Mouse (Mus musculus): ENCODE data around the gene Agbl4. TPM values are rescaled to one million over a fixed set of nuclear protein-coding genes. Genes with fewer than 3 reads are reported as not detected.

The Agbl4 gene
- polyA plus RNA-seq, 2 experiments: 0.17 to 0.21 TPM

DNA sequence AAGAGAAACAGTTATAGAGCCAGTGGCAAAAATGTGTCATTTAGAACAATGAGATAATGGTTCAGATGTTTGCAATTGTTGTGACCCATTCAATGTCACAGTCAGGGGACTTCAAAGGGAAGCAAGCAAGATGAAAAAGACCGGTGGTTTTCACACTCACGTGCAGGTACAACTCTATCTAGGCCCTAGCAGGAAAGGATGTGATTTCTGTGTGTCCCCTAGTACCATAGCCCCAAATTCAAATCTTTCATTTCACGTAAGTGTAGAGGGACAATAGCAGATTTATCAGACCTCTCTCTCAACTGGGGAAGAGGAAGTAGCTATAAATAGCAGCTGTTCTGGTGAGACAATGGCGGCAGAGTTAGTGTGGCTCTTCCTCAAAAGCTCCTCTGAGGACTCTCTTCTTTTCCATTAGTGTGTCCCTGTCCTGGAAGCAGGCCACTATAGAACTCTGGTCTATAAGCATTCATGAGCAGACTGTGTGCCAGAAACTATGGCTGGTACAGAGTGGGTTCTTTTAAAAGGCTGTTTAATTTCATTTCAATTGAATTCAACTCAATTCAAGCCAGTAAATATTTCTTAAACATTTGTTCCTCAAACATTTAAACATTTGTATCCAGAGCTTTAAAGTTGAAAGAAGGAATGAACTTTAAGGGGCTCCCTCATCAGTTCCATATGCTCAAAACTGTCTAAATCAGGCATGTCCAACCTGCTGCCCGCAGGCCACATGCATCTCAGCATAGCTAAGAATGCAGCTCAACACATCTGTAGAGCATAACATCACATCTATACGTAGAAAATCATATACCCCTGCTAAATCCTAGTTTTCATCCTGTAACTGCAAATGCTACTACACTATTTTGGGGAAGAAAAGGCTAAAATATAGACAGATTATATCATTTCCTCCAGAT, 953.4 kb downstream of the Agbl4 start:
- WGBS: 41% methylated on average over 6 of the region's 6 CpGs
- no peaks in the 10 kb centered on the region for H3K9me3 ChIP-seq (ENCODE audit: control insufficient read depth, low read length)
- ATAC-seq (ENCODE audit: low FRiP score, low read depth) (no peak), DNase-seq (ENCODE audit: low spot score) (no peak)
- TF ChIP-seq POLR2A (IDR thresholded peaks at IDR 0.05; ENCODE audit: borderline replicate concordance, extremely low read depth, insufficient read depth, insufficient read length): no peak
- no peaks in the 10 kb centered on the region for H3K36me3 ChIP-seq (ENCODE audit: control insufficient read depth, insufficient read depth, low read length)
- no peak overlapping the region for H3K4me3 ChIP-seq (replicated peaks; ENCODE audit: low read length)
- no peak overlapping the region for H3K4me2 ChIP-seq (replicated peaks; ENCODE audit: low read depth, low read length, severe bottlenecking)
- no peaks in the 10 kb centered on the region for H3K4me1 ChIP-seq (ENCODE audit: control insufficient read depth, insufficient read depth, low read length)
- H3K27ac ChIP-seq (replicated peaks; ENCODE audit: low read depth, low read length): no peak overlapping the region
- no peak overlapping the region for H3K9ac ChIP-seq (ENCODE audit: low read depth, low read length, severe bottlenecking)
- H3K27me3 ChIP-seq (ENCODE audit: control insufficient read depth, insufficient read depth, low read length): no peaks in the 10 kb centered on the region

DNA sequence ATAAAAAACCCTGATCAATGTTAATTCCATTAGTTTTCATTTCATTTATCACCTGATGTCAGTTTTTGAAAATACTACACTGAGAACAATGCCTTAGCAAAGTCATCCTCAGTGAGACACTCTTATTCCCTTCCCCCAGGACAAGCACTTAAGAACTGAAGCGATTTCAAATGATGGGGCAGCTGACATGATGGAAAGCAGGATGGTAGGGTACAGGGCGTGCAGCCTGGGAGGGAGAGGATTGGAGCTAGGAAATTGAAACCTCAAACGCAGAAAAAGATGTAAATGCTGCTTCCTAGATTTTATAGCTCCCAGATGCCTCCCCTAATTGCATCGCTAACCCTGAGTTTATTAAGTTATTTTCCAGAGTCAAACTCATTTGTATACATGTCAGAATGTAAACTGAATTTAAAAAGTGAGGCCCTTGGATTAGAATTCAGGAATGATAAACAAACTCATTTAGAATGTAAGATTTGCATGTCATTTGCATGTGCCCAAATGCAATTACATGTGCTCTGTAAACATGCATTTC, 959.2 kb downstream of the Agbl4 start:
- no peak overlapping the region for H3K4me2 ChIP-seq (replicated peaks; ENCODE audit: low read depth, low read length, severe bottlenecking)
- DNase-seq (ENCODE audit: low spot score): peak; percentile 5
- no peak for TF ChIP-seq POLR2A (IDR thresholded peaks at IDR 0.05; ENCODE audit: borderline replicate concordance, extremely low read depth, insufficient read depth, insufficient read length)
- H3K9me3 ChIP-seq (ENCODE audit: control insufficient read depth, low read length): no peaks in the 10 kb centered on the region
- H3K4me1 ChIP-seq (ENCODE audit: control insufficient read depth, insufficient read depth, low read length): peaks cover 13% of the 10 kb centered on the region; the same call in 1 of the 2 replicates
- 6% methylated on average over 4 of the region's 4 CpGs for WGBS
- H3K4me3 ChIP-seq (replicated peaks; ENCODE audit: low read length): no peak overlapping the region
- H3K36me3 ChIP-seq (ENCODE audit: control insufficient read depth, insufficient read depth, low read length): no peaks in the 10 kb centered on the region
- no peak overlapping the region for H3K9ac ChIP-seq (ENCODE audit: low read depth, low read length, severe bottlenecking)
- no peak for ATAC-seq (ENCODE audit: low FRiP score, low read depth)
- H3K27ac ChIP-seq (replicated peaks; ENCODE audit: low read depth, low read length): no peak overlapping the region
- H3K27me3 ChIP-seq (ENCODE audit: control insufficient read depth, insufficient read depth, low read length): no peaks in the 10 kb centered on the region

DNA sequence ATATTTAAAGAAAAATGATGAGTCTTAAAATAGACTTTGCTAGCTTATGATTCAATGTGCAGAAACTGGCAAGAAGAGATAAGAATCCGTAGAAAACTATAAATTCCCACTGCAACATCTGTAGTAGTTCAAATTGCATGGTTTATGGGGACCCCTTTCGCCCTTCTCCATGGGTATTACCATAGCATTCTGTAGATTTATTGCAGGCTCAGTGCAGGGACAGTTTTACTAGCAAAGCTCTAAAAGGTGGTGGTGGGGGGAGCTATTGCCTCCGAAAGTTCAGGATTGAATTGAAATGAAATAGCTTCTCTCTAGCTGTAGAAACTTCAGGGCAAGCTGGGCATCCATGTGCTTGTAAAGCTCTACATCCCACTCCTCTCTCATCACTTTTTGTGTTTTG, 959.7 kb downstream of the Agbl4 start:
- no peak; the same call in 1 of the 2 replicates for ATAC-seq (ENCODE audit: low FRiP score, low read depth)
- Histone ChIP-seq H3K27ac (replicated peaks; ENCODE audit: low read depth, low read length) (no peak overlapping the region), H3K27me3 (ENCODE audit: control insufficient read depth, insufficient read depth, low read length) (no peaks in the 10 kb centered on the region), H3K4me1 (ENCODE audit: control insufficient read depth, insufficient read depth, low read length) (peaks cover 13% of the 10 kb centered on the region; the same call in 1 of the 2 replicates), H3K9me3 (ENCODE audit: control insufficient read depth, low read length) (no peaks in the 10 kb centered on the region), H3K4me2 (replicated peaks; ENCODE audit: low read depth, low read length, severe bottlenecking) (no peak overlapping the region), H3K9ac (ENCODE audit: low read depth, low read length, severe bottlenecking) (no peak overlapping the region), H3K4me3 (replicated peaks; ENCODE audit: low read length) (no peak overlapping the region), H3K36me3 (ENCODE audit: control insufficient read depth, insufficient read depth, low read length) (no peaks in the 10 kb centered on the region)
- TF ChIP-seq POLR2A (IDR thresholded peaks at IDR 0.05; ENCODE audit: borderline replicate concordance, extremely low read depth, insufficient read depth, insufficient read length): no peak
- DNase-seq (ENCODE audit: low spot score): peak; percentile 69
- WGBS: 6% methylated on average over 3 of the region's 3 CpGs

GRCm38 (mm10) chr4:111364199-111364598, 966.7 kb downstream of the Agbl4 start:
- Histone ChIP-seq H3K4me3 (replicated peaks; ENCODE audit: low read length) (no peak overlapping the region), H3K27me3 (ENCODE audit: control insufficient read depth, insufficient read depth, low read length) (no peaks in the 10 kb centered on the region), H3K4me2 (replicated peaks; ENCODE audit: low read depth, low read length, severe bottlenecking) (no peak overlapping the region), H3K36me3 (ENCODE audit: control insufficient read depth, insufficient read depth, low read length) (no peaks in the 10 kb centered on the region), H3K9ac (ENCODE audit: low read depth, low read length, severe bottlenecking) (no peak overlapping the region), H3K4me1 (ENCODE audit: control insufficient read depth, insufficient read depth, low read length) (no peaks in the 10 kb centered on the region), H3K27ac (replicated peaks; ENCODE audit: low read depth, low read length) (no peak overlapping the region), H3K9me3 (ENCODE audit: control insufficient read depth, low read length) (no peaks in the 10 kb centered on the region)
- no peak for ATAC-seq (ENCODE audit: low FRiP score, low read depth)
- no peak for TF ChIP-seq POLR2A (IDR thresholded peaks at IDR 0.05; ENCODE audit: borderline replicate concordance, extremely low read depth, insufficient read depth, insufficient read length)
- 82% methylated on average over 2 of the region's 2 CpGs for WGBS
- DNase-seq (ENCODE audit: low spot score): no peak

DNA sequence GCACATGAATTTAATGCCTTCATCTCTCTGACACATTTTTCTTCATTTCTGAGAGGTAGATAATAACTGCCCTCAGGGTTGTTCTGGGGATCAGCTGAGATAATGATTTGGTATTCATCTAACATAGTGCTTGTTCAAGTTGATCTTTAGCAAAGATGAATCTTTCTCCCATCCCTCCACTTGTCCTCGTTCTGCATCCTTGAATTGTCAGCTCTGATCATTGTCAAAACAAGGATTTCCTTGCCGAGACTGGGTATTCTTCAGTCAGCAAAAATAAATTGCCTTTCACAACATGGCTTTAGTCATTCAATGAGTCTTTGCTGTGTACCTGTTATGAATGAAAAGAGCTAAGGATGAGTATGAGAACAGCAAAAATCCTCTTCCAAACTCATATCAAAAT, 970.3 kb downstream of the Agbl4 start:
- no peaks in the 10 kb centered on the region for H3K36me3 ChIP-seq (ENCODE audit: control insufficient read depth, insufficient read depth, low read length)
- no peaks in the 10 kb centered on the region for H3K4me1 ChIP-seq (ENCODE audit: control insufficient read depth, insufficient read depth, low read length)
- H3K4me3 ChIP-seq (replicated peaks; ENCODE audit: low read length): no peak overlapping the region
- no peak for DNase-seq (ENCODE audit: low spot score)
- ATAC-seq (ENCODE audit: low FRiP score, low read depth): no peak
- H3K9ac ChIP-seq (ENCODE audit: low read depth, low read length, severe bottlenecking): no peak overlapping the region
- no peak overlapping the region for H3K27ac ChIP-seq (replicated peaks; ENCODE audit: low read depth, low read length)
- no peaks in the 10 kb centered on the region for H3K9me3 ChIP-seq (ENCODE audit: control insufficient read depth, low read length)
- no peaks in the 10 kb centered on the region for H3K27me3 ChIP-seq (ENCODE audit: control insufficient read depth, insufficient read depth, low read length)
- WGBS: 78% methylated on average over 2 of the region's 2 CpGs
- no peak overlapping the region for H3K4me2 ChIP-seq (replicated peaks; ENCODE audit: low read depth, low read length, severe bottlenecking)
- TF ChIP-seq POLR2A (IDR thresholded peaks at IDR 0.05; ENCODE audit: borderline replicate concordance, extremely low read depth, insufficient read depth, insufficient read length): no peak
